Mouse (Mus musculus): ENCODE data around the gene Drd1. TPM values are rescaled to one million over a fixed set of nuclear protein-coding genes. Genes with fewer than 3 reads are reported as not detected.

Gene Drd1
- polyA plus RNA-seq, 1 experiment from 2014 or later = 0.25 TPM

- no peak overlapping the region for H3K27ac ChIP-seq
- WGBS = 72% methylated on average over 4 of the region's 4 CpGs
- H3K4me3 ChIP-seq = no peak overlapping the region
- no peak for DNase-seq (ENCODE audit: low spot score)
- H3K27me3 ChIP-seq (ENCODE audit: insufficient read depth, poor library complexity, severe bottlenecking) = no peaks in the 10 kb centered on the region
- H3K4me1 ChIP-seq = peaks cover 26% of the 10 kb centered on the region
- no peaks in the 10 kb centered on the region for H3K9me3 ChIP-seq
- H3K36me3 ChIP-seq = peaks cover 42% of the 10 kb centered on the region
Measured at GRCm38 (mm10) chr13:54084178-54084577, 28.7 kb upstream of the Drd1 start.

- Histone ChIP-seq H3K4me1 (peaks cover 38% of the 10 kb centered on the region), H3K27me3 (ENCODE audit: insufficient read depth, poor library complexity, severe bottlenecking) (no peaks in the 10 kb centered on the region), H3K4me3 (no peak overlapping the region), H3K36me3 (peaks cover 29% of the 10 kb centered on the region), H3K9me3 (no peaks in the 10 kb centered on the region), H3K27ac (no peak overlapping the region)
- 31% methylated on average over 5 of the region's 5 CpGs for WGBS
- DNase-seq (ENCODE audit: low spot score) = no peak
Measured at GRCm38 (mm10) chr13:54082946-54083345, 27.4 kb upstream of the Drd1 start.

GRCm38 (mm10) chr13:54080785-54081184 is 25.3 kb upstream of the Drd1 start:
- peaks cover 57% of the 10 kb centered on the region for H3K4me1 ChIP-seq

GRCm38 (mm10) chr13:54079782-54080759 is 24.6 kb upstream of the Drd1 start:
- 77% methylated on average over 12 of the region's 12 CpGs for whole genome bisulfite sequencing

More at GRCm38 (mm10) chr13:54080785-54081184, 25.3 kb upstream of the Drd1 start:
- DNase-seq (ENCODE audit: low spot score) = no peak
- no peaks in the 10 kb centered on the region for H3K9me3 ChIP-seq
- H3K4me3 ChIP-seq = no peak overlapping the region
- H3K27me3 ChIP-seq (ENCODE audit: insufficient read depth, poor library complexity, severe bottlenecking) = no peaks in the 10 kb centered on the region
- peaks cover 8% of the 10 kb centered on the region for H3K36me3 ChIP-seq
- 92% methylated on average over 1 of the region's 1 CpGs for WGBS
- H3K27ac ChIP-seq = no peak overlapping the region

GRCm38 (mm10) chr13:54077470-54078174 is 22.1 kb upstream of the Drd1 start:
- DNase-seq (ENCODE audit: low spot score) = no peak
- H3K27ac ChIP-seq = no peak overlapping the region
- 67% methylated on average over 11 of the region's 11 CpGs for WGBS

More at GRCm38 (mm10) chr13:54079782-54080759, 24.6 kb upstream of the Drd1 start:
- DNase-seq (ENCODE audit: low spot score) = no peak
- Histone ChIP-seq H3K27me3 (ENCODE audit: insufficient read depth, poor library complexity, severe bottlenecking) (no peaks in the 10 kb centered on the region), H3K4me3 (no peak overlapping the region), H3K9me3 (no peaks in the 10 kb centered on the region), H3K36me3 (peaks cover 2% of the 10 kb centered on the region; the same call in 1 of the 2 replicates), H3K4me1 (peaks cover 61% of the 10 kb centered on the region), H3K27ac (no peak overlapping the region)

GRCm38 (mm10) chr13:54076762-54077460 is 21.4 kb upstream of the Drd1 start:
- H3K4me3 ChIP-seq = no peak overlapping the region
- peaks cover 3% of the 10 kb centered on the region; the same call in 1 of the 2 replicates for H3K36me3 ChIP-seq
- no peak overlapping the region for H3K27ac ChIP-seq
- peaks cover 59% of the 10 kb centered on the region for H3K4me1 ChIP-seq
- 90% methylated on average over 11 of the region's 11 CpGs for WGBS
- peak; percentile 56 for DNase-seq (ENCODE audit: low spot score)
- no peaks in the 10 kb centered on the region for H3K9me3 ChIP-seq
- no peaks in the 10 kb centered on the region for H3K27me3 ChIP-seq (ENCODE audit: insufficient read depth, poor library complexity, severe bottlenecking)

More at GRCm38 (mm10) chr13:54077470-54078174, 22.1 kb upstream of the Drd1 start:
- Histone ChIP-seq H3K9me3 (no peaks in the 10 kb centered on the region), H3K4me1 (peaks cover 60% of the 10 kb centered on the region), H3K27me3 (ENCODE audit: insufficient read depth, poor library complexity, severe bottlenecking) (no peaks in the 10 kb centered on the region), H3K4me3 (0 out of 2 replicates have a peak overlapping the region, but pooled peaks have one; percentile 5), H3K36me3 (peaks cover 3% of the 10 kb centered on the region; the same call in 1 of the 2 replicates)

GRCm38 (mm10) chr13:54076051-54076450 is 20.5 kb upstream of the Drd1 start:
- Histone ChIP-seq H3K27me3 (ENCODE audit: insufficient read depth, poor library complexity, severe bottlenecking) (no peaks in the 10 kb centered on the region), H3K4me3 (no peak overlapping the region), H3K9me3 (no peaks in the 10 kb centered on the region), H3K36me3 (peaks cover 3% of the 10 kb centered on the region; the same call in 1 of the 2 replicates), H3K4me1 (peaks cover 57% of the 10 kb centered on the region), H3K27ac (no peak overlapping the region)
- peak; percentile 52 for DNase-seq (ENCODE audit: low spot score)
- WGBS = 85% methylated on average over 6 of the region's 6 CpGs

GRCm38 (mm10) chr13:54075416-54075815 is 19.9 kb upstream of the Drd1 start:
- peaks cover 57% of the 10 kb centered on the region for H3K4me1 ChIP-seq
- H3K4me3 ChIP-seq = no peak overlapping the region

GRCm38 (mm10) chr13:54073491-54073890 is 18.0 kb upstream of the Drd1 start:
- H3K27ac ChIP-seq = no peak overlapping the region
- peaks cover 3% of the 10 kb centered on the region; the same call in 1 of the 2 replicates for H3K36me3 ChIP-seq
- H3K9me3 ChIP-seq = no peaks in the 10 kb centered on the region
- peaks cover 41% of the 10 kb centered on the region for H3K4me1 ChIP-seq
- H3K4me3 ChIP-seq = peak overlapping the region; percentile 92; the same call in 1 of the 2 replicates
- 82% methylated on average over 2 of the region's 2 CpGs for WGBS
- no peaks in the 10 kb centered on the region for H3K27me3 ChIP-seq (ENCODE audit: insufficient read depth, poor library complexity, severe bottlenecking)
- DNase-seq (ENCODE audit: low spot score) = no peak

More at GRCm38 (mm10) chr13:54075416-54075815, 19.9 kb upstream of the Drd1 start:
- DNase-seq (ENCODE audit: low spot score) = no peak
- Histone ChIP-seq H3K9me3 (no peaks in the 10 kb centered on the region), H3K27me3 (ENCODE audit: insufficient read depth, poor library complexity, severe bottlenecking) (no peaks in the 10 kb centered on the region), H3K27ac (no peak overlapping the region), H3K36me3 (peaks cover 3% of the 10 kb centered on the region; the same call in 1 of the 2 replicates)
- 87% methylated on average over 2 of the region's 2 CpGs for WGBS

GRCm38 (mm10) chr13:54073066-54073465 is 17.6 kb upstream of the Drd1 start:
- Histone ChIP-seq H3K36me3 (peaks cover 3% of the 10 kb centered on the region; the same call in 1 of the 2 replicates), H3K4me1 (peaks cover 37% of the 10 kb centered on the region), H3K27ac (peak overlapping the region; percentile 97; the same call in 1 of the 2 replicates), H3K9me3 (no peaks in the 10 kb centered on the region), H3K27me3 (ENCODE audit: insufficient read depth, poor library complexity, severe bottlenecking) (no peaks in the 10 kb centered on the region), H3K4me3 (peak overlapping the region; percentile 92)
- DNase-seq (ENCODE audit: low spot score) = no peak
- 36% methylated on average over 1 of the region's 1 CpGs for WGBS

- peak overlapping the region; percentile 92 for H3K4me3 ChIP-seq
- H3K27me3 ChIP-seq (ENCODE audit: insufficient read depth, poor library complexity, severe bottlenecking) = no peaks in the 10 kb centered on the region
- no peak for DNase-seq (ENCODE audit: low spot score)
- H3K36me3 ChIP-seq = peaks cover 3% of the 10 kb centered on the region; the same call in 1 of the 2 replicates
- WGBS = 36% methylated on average over 10 of the region's 10 CpGs
- H3K27ac ChIP-seq = peak overlapping the region; percentile 97
- peaks cover 32% of the 10 kb centered on the region for H3K4me1 ChIP-seq
- H3K9me3 ChIP-seq = no peaks in the 10 kb centered on the region
Measured at GRCm38 (mm10) chr13:54072526-54073057, 17.1 kb upstream of the Drd1 start.

All from heart, embryonic 10.5 days (tissue).